Mouse (Mus musculus): ENCODE results near the gene Gbx1. TPM values are rescaled to one million over a fixed set of nuclear protein-coding genes. Genes with fewer than 3 reads are reported as not detected.
A peak's percentile ranks its signal among the peaks of the same experiment; 100 is the strongest.
"Not testable (repeated sequence)": the region's sequence is repeated elsewhere in the genome, so short reads cannot be mapped to it uniquely, and the experiment has no call there.

The Gbx1 gene
- total RNA-seq (2021): under 1 TPM in 1 of 2 experiments, not detected in 1; 0.10 TPM
- long read RNA-seq, experiment 1, partial matches to known transcripts: 0 of 3 reads
- long read RNA-seq, experiment 1, other reads (novel, unspliced or antisense): 3 of 3 reads
- long read RNA-seq, experiment 2: 0 reads

- DNase-seq (ENCODE audit: low spot score in 2 of 2): no peak
These were observed at the start of gene Gbx1 for GRCm38 (mm10) chr5:24526889-24527230. Gene Gbx1 (minus strand): TSS chr5:24527202.

- DNase-seq (ENCODE audit: low spot score in 2 of 2): peak in 1 of 2 experiments; percentile 47
These were observed 49.8 kb upstream of the Gbx1 start for GRCm38 (mm10) chr5:24576801-24577182.

- no peak for DNase-seq (ENCODE audit: low spot score in 2 of 2)
These were observed 48.9 kb upstream of the Gbx1 start for GRCm38 (mm10) chr5:24575948-24576347.

- DNase-seq (ENCODE audit: low spot score in 2 of 2): no peak
These were observed 29.7 kb upstream of the Gbx1 start, which contains the start of gene 4931409K22Rik for GRCm38 (mm10) chr5:24556709-24557108. Gene 4931409K22Rik (minus strand): TSS chr5:24556809.

- not testable (repeated sequence) for DNase-seq (ENCODE audit: low spot score in 2 of 2)
These were observed 28.3 kb upstream of the Gbx1 start for GRCm38 (mm10) chr5:24555335-24555734.

- no peak for DNase-seq (ENCODE audit: low spot score in 2 of 2)
These were observed 26.7 kb upstream of the Gbx1 start for GRCm38 (mm10) chr5:24553621-24554244.

- no peak for DNase-seq (ENCODE audit: low spot score in 2 of 2)
These were observed 24.3 kb upstream of the Gbx1 start for GRCm38 (mm10) chr5:24551317-24551688.

- peak in 1 of 2 experiments; percentile 64 for DNase-seq (ENCODE audit: low spot score in 2 of 2)
These were observed 23.8 kb upstream of the Gbx1 start for GRCm38 (mm10) chr5:24550598-24551316.

GRCm38 (mm10) chr5:24542643-24543042 lies 15.6 kb upstream of the Gbx1 start:
- DNase-seq (ENCODE audit: low spot score in 2 of 2): no peak

- DNase-seq (ENCODE audit: low spot score in 2 of 2): no peak
These were observed 14.2 kb upstream of the Gbx1 start for GRCm38 (mm10) chr5:24541144-24541569.

GRCm38 (mm10) chr5:24540387-24541143 lies 13.6 kb upstream of the Gbx1 start, which contains the start of gene Asb10:
Gene Asb10 (minus strand): TSS chr5:24540978.
- peak; percentile 52 to 78 for DNase-seq (ENCODE audit: low spot score in 2 of 2)

- no peak for DNase-seq (ENCODE audit: low spot score in 2 of 2)
These were observed 12.7 kb upstream of the Gbx1 start for GRCm38 (mm10) chr5:24539571-24540296.

- DNase-seq (ENCODE audit: low spot score in 2 of 2): peak in 1 of 2 experiments; percentile 71
These were observed 10.6 kb upstream of the Gbx1 start for GRCm38 (mm10) chr5:24537618-24538017.

GRCm38 (mm10) chr5:24536511-24536910 lies 9.5 kb upstream of the Gbx1 start:
- DNase-seq (ENCODE audit: low spot score in 2 of 2): no peak

GRCm38 (mm10) chr5:24535731-24536130 lies 8.7 kb upstream of the Gbx1 start:
- DNase-seq (ENCODE audit: low spot score in 2 of 2): no peak

- DNase-seq (ENCODE audit: low spot score in 2 of 2): no peak
These were observed 7.3 kb upstream of the Gbx1 start for GRCm38 (mm10) chr5:24534292-24534691.

- DNase-seq (ENCODE audit: low spot score in 2 of 2): no peak
These were observed 6.4 kb upstream of the Gbx1 start for GRCm38 (mm10) chr5:24533391-24533790.

GRCm38 (mm10) chr5:24530042-24530689 lies 3.2 kb upstream of the Gbx1 start:
- peak; percentile 90 to 92 for DNase-seq (ENCODE audit: low spot score in 2 of 2)

GRCm38 (mm10) chr5:24527780-24528179 lies 778 bp upstream of the Gbx1 start:
- DNase-seq (ENCODE audit: low spot score in 2 of 2): no peak

- no peak for DNase-seq (ENCODE audit: low spot score in 2 of 2)
These were observed 663 bp downstream of the Gbx1 start for GRCm38 (mm10) chr5:24526190-24526888.

Measured in gastrocnemius, postnatal 4 days (tissue).